Mouse (Mus musculus): ENCODE measurements around the gene Tbc1d20.

GRCm38 (mm10) chr2:152344909-152345308 lies 51.3 kb downstream of the Tbc1d20 start:
- TF ChIP-seq CTCF (IDR thresholded peaks at IDR 0.05; ENCODE audit: control insufficient read depth, insufficient read depth, insufficient replicate concordance, low read depth, low read length) (no peak), POLR2A (IDR thresholded peaks at IDR 0.05; ENCODE audit: control insufficient read depth, low read depth, low read length) (no peak)
